Mouse (Mus musculus) gastrocnemius, postnatal 4 days (tissue): ENCODE data around the gene Ifitm5. TPM values are rescaled to one million over a fixed set of nuclear protein-coding genes. Genes with fewer than 3 reads are reported as not detected.
"Not testable (repeated sequence)": the region's sequence is repeated elsewhere in the genome, so short reads cannot be mapped to it uniquely, and the experiment has no call there.

Experiments used
- DNase-seq, 2 experiments: peaks; one replicate each; pipeline ENCODE4 v3.0.0; 2021 to 2022; ENCODE audit warnings: low spot score in 2 of 2, mixed read lengths in 2 of 2
- long read RNA-seq, 2 experiments: library from polyadenylated mRNA; stranded (forward); transcript quantifications; one replicate each; pipeline ENCODE4 v2.0.0; 2021
- total RNA-seq, 2 experiments: library from RNA; stranded (reverse); gene quantifications; 2 replicates each; pipeline ENCODE4 v1.2.3; 2021

Gene Ifitm5
- total RNA-seq: 1 to 10 TPM; 2.0 to 2.4 TPM
- long read RNA-seq, experiment 1: 0 reads
- long read RNA-seq, experiment 2, partial matches to known transcripts: 0 of 2 reads
- long read RNA-seq, experiment 2, other reads (novel, unspliced or antisense): 1 of 2 reads

- no peak for DNase-seq
Observed at GRCm38 (mm10) chr7:140949824-140950530, at the start of gene Ifitm5. Gene Ifitm5 (minus strand): TSS chr7:140950291.

GRCm38 (mm10) chr7:140998853-140999700, 49.0 kb upstream of the Ifitm5 start:
- no peak for DNase-seq

- no peak for DNase-seq
Observed at GRCm38 (mm10) chr7:140997817-140998216, 47.7 kb upstream of the Ifitm5 start.

GRCm38 (mm10) chr7:140991117-140991689, 41.1 kb upstream of the Ifitm5 start:
- DNase-seq: no peak

- DNase-seq: no peak
Observed at GRCm38 (mm10) chr7:140990622-140991021, 40.5 kb upstream of the Ifitm5 start.

GRCm38 (mm10) chr7:140990185-140990584, 40.1 kb upstream of the Ifitm5 start:
- no peak for DNase-seq

- no peak for DNase-seq
Observed at GRCm38 (mm10) chr7:140989022-140989421, 38.9 kb upstream of the Ifitm5 start.

- no peak for DNase-seq
Observed at GRCm38 (mm10) chr7:140987182-140988138, 37.4 kb upstream of the Ifitm5 start.

- no peak for DNase-seq
Observed at GRCm38 (mm10) chr7:140982971-140983370, 32.9 kb upstream of the Ifitm5 start.

GRCm38 (mm10) chr7:140981704-140982103, 31.6 kb upstream of the Ifitm5 start:
- DNase-seq: no peak

GRCm38 (mm10) chr7:140976720-140977119, 26.6 kb upstream of the Ifitm5 start:
- DNase-seq: not testable (repeated sequence)

GRCm38 (mm10) chr7:140975465-140975864, 25.4 kb upstream of the Ifitm5 start:
- DNase-seq: no peak

GRCm38 (mm10) chr7:140974940-140975339, 24.8 kb upstream of the Ifitm5 start:
- no peak for DNase-seq

- no peak for DNase-seq
Observed at GRCm38 (mm10) chr7:140973396-140974165, 23.5 kb upstream of the Ifitm5 start.

GRCm38 (mm10) chr7:140971479-140972171, 21.5 kb upstream of the Ifitm5 start:
- no peak for DNase-seq

- DNase-seq: no peak
Observed at GRCm38 (mm10) chr7:140970931-140971330, 20.8 kb upstream of the Ifitm5 start.

- DNase-seq: not testable (repeated sequence)
Observed at GRCm38 (mm10) chr7:140968710-140969109, 18.6 kb upstream of the Ifitm5 start.

- no peak for DNase-seq
Observed at GRCm38 (mm10) chr7:140967862-140968591, 17.9 kb upstream of the Ifitm5 start.
